In genomic region chr4:115980676-115981075, GRCm38 (mm10) we compare ENCODE assay signal across 10 mouse cellular contexts. TPM values are rescaled to one million over a fixed set of nuclear protein-coding genes. Genes with fewer than 3 reads are reported as not detected.
A peak's percentile ranks its signal among the peaks of the same experiment; 100 is the strongest.
DNase-seq lines count a peak whose midpoint lies in the region; ATAC-seq and TF ChIP-seq lines count a peak whose summit lies in the region.
"Had no signal": no experiment of that assay in that cellular context is flagged by ENCODE, and none has a peak within 500 bp of the region (broad histone marks: within the 10 kb centered on the region; RNA-seq: fewer than 3 reads in every experiment).

No protein-coding gene starts in this region.

- H3K9ac ChIP-seq in intestine, embryonic 14.5 days (ENCODE audit: low read length), result no peak overlapping the region
- no peak overlapping the region for H3K9ac ChIP-seq in intestine, embryonic 15.5 days
- H3K9ac ChIP-seq in midbrain, embryonic 13.5 days (replicated peaks), result no peak overlapping the region
- H3K9ac ChIP-seq: embryonic facial prominence, embryonic 12.5 days; neural tube, embryonic 12.5 days had no signal

- H3K27ac ChIP-seq in intestine, embryonic 14.5 days (ENCODE audit: low read depth), result no peak overlapping the region
- no peak overlapping the region for H3K27ac ChIP-seq in intestine, embryonic 15.5 days
- no peak overlapping the region for H3K27ac ChIP-seq in midbrain, embryonic 13.5 days
- H3K27ac ChIP-seq: embryonic facial prominence, embryonic 12.5 days; neural tube, embryonic 12.5 days had no signal

- no peak overlapping the region for H3K4me2 ChIP-seq in intestine, embryonic 14.5 days (ENCODE audit: low read length)
- H3K4me2 ChIP-seq in intestine, embryonic 15.5 days (replicated peaks), result no peak overlapping the region
- H3K4me2 ChIP-seq in midbrain, embryonic 13.5 days (replicated peaks), result no peak overlapping the region
- H3K4me2 ChIP-seq: embryonic facial prominence, embryonic 12.5 days; neural tube, embryonic 12.5 days had no signal

- intact Hi-C loops in left cerebral cortex, postnatal 25 days (cut with DNase I), result loop anchor here (1.0 kb wide), 2 partner anchors 77 to 249 kb away; no protein-coding TSS in a partner anchor

- H3K27me3 ChIP-seq in intestine, embryonic 14.5 days (replicated peaks; ENCODE audit: control insufficient read depth, insufficient read depth, low read length), result peaks cover 66% of the 10 kb centered on the region
- peaks cover 61% of the 10 kb centered on the region for H3K27me3 ChIP-seq in intestine, embryonic 15.5 days (replicated peaks)
- H3K27me3 ChIP-seq in midbrain, embryonic 13.5 days, result peaks cover 86% of the 10 kb centered on the region

- DNase-seq in intestine, embryonic 14.5 days (ENCODE audit: low spot score), result peak; percentile 88
- DNase-seq in brain, embryonic 14.5 days (ENCODE audit: low read depth), result peak; percentile 88
- peak; percentile 87 for DNase-seq in hindlimb bud, embryonic 11.5 days (ENCODE audit: extremely low spot score, low read depth, low spot score)
- peak; percentile 74 to 79 for DNase-seq in left cerebral cortex, postnatal 25 days (ENCODE audit: low spot score in 2 of 2)
- peak; percentile 22 to 68 for DNase-seq in spleen, postnatal 10 days (ENCODE audit: low spot score in 2 of 2)

- no peak for TF ChIP-seq POLR2A in brain, embryonic 14.5 days (IDR thresholded peaks at IDR 0.05; ENCODE audit: borderline replicate concordance, extremely low read depth, insufficient read depth, insufficient read length, poor library complexity, severe bottlenecking)

- TF ChIP-seq CTCF in brain, embryonic 14.5 days (IDR thresholded peaks at IDR 0.05; ENCODE audit: borderline replicate concordance, extremely low read depth, insufficient read depth, insufficient read length), result peak; percentile 96

- no peaks in the 10 kb centered on the region for H3K9me3 ChIP-seq in intestine, embryonic 14.5 days (ENCODE audit: control insufficient read depth, low read length)
- no peaks in the 10 kb centered on the region for H3K9me3 ChIP-seq in intestine, embryonic 15.5 days
- no peaks in the 10 kb centered on the region for H3K9me3 ChIP-seq in midbrain, embryonic 13.5 days
- H3K9me3 ChIP-seq: embryonic facial prominence, embryonic 12.5 days; neural tube, embryonic 12.5 days had no signal

- 2% methylated on average over 8 of the region's 8 CpGs for WGBS in intestine, embryonic 14.5 days
- under 1% methylated on average over 8 of the region's 8 CpGs for WGBS in intestine, embryonic 15.5 days
- 0% methylated on average over 8 of the region's 8 CpGs for WGBS in midbrain, embryonic 13.5 days

- H3K4me3 ChIP-seq in intestine, embryonic 14.5 days (ENCODE audit: low read depth, low read length), result no peak overlapping the region
- H3K4me3 ChIP-seq in intestine, embryonic 15.5 days (replicated peaks), result no peak overlapping the region
- no peak overlapping the region for H3K4me3 ChIP-seq in midbrain, embryonic 13.5 days (replicated peaks)
- H3K4me3 ChIP-seq: embryonic facial prominence, embryonic 12.5 days; neural tube, embryonic 12.5 days had no signal

- ATAC-seq in intestine, embryonic 14.5 days (replicated peaks; ENCODE audit: low FRiP score, low TSS enrichment, low read depth), result no peak; the same call in 1 of the 2 replicates
- no peak; the same call in 1 of the 2 replicates for ATAC-seq in intestine, embryonic 15.5 days
- peak; percentile 74; the same call in 1 of the 2 replicates for ATAC-seq in erythroblast, adult 5-6 weeks (replicated peaks; ENCODE audit: low FRiP score, poor library complexity, severe bottlenecking)
- peak; percentile 49; the same call in 1 of the 2 replicates for ATAC-seq in midbrain, embryonic 13.5 days

- no peaks in the 10 kb centered on the region for H3K36me3 ChIP-seq in intestine, embryonic 14.5 days (ENCODE audit: control insufficient read depth, insufficient read depth, low read length)
- H3K36me3 ChIP-seq in intestine, embryonic 15.5 days, result no peaks in the 10 kb centered on the region
- no peaks in the 10 kb centered on the region for H3K36me3 ChIP-seq in midbrain, embryonic 13.5 days
- H3K36me3 ChIP-seq: embryonic facial prominence, embryonic 12.5 days; neural tube, embryonic 12.5 days had no signal

- H3K4me1 ChIP-seq in intestine, embryonic 14.5 days (replicated peaks; ENCODE audit: control insufficient read depth, insufficient read depth, low read length), result no peaks in the 10 kb centered on the region
- H3K4me1 ChIP-seq in intestine, embryonic 15.5 days (replicated peaks), result peaks cover 7% of the 10 kb centered on the region
- H3K4me1 ChIP-seq in midbrain, embryonic 13.5 days (replicated peaks), result peaks cover 27% of the 10 kb centered on the region

RNA-seq across cellular contexts. Expression of gene Faah, which starts 37.0 kb away (rescaled TPM):
- polyA plus RNA-seq in intestine, embryonic 14.5 days (2014; fragmentation: Nextera tagmentation; extraction: Ambion mirVana), result 13.5 and 19.2 TPM in 2 replicates
- 48.2 and 57.6 TPM in 2 replicates for polyA plus RNA-seq in intestine, embryonic 15.5 days (2015; fragmentation: Nextera tagmentation; extraction: Ambion mirVana)
- 14.5 and 20.1 TPM in 2 replicates for polyA plus RNA-seq in brain, embryonic 14.5 days (2012; rRNA removed)
- 2.1 TPM in 1 of 2 replicates, not detected in the other for total RNA-seq in erythroblast, adult 5-6 weeks (2015; ENCODE audit: low replicate concordance)
- total RNA-seq in erythroblast, adult 5-6 weeks (2017; ENCODE audit: low replicate concordance), result 1.3 TPM in 1 of 2 replicates, not detected in the other
- 10 to 100 TPM; 88.4 to 89.8 TPM for total RNA-seq in left cerebral cortex, postnatal 25 days (2021)
- polyA plus RNA-seq in midbrain, embryonic 13.5 days (2015; fragmentation: Nextera tagmentation; extraction: Ambion mirVana), result 9.5 and 11.3 TPM in 2 replicates

RNA-seq across cellular contexts. Expression of gene Dmbx1, which starts 41.0 kb away (rescaled TPM):
- 0.07 TPM in 1 of 2 replicates, not detected in the other for polyA plus RNA-seq in intestine, embryonic 14.5 days (2014; fragmentation: Nextera tagmentation; extraction: Ambion mirVana)
- polyA plus RNA-seq in intestine, embryonic 15.5 days (2015; fragmentation: Nextera tagmentation; extraction: Ambion mirVana), result not detected in 2 replicates
- 4.8 and 9.5 TPM in 2 replicates for polyA plus RNA-seq in brain, embryonic 14.5 days (2012; rRNA removed)
- total RNA-seq in erythroblast, adult 5-6 weeks (2015; ENCODE audit: low replicate concordance), result not detected in 2 replicates
- total RNA-seq in erythroblast, adult 5-6 weeks (2017; ENCODE audit: low replicate concordance), result not detected in 2 replicates
- not detected for total RNA-seq in left cerebral cortex, postnatal 25 days (2021)
- polyA plus RNA-seq in midbrain, embryonic 13.5 days (2015; fragmentation: Nextera tagmentation; extraction: Ambion mirVana), result 10.9 and 11.7 TPM in 2 replicates

Comparison
In these comparisons a context has a peak if more than half of its experiments do, and no peak if none do; other contexts are left out.
1. ATAC-seq: peak in erythroblast, adult 5-6 weeks (single experiment) and midbrain, embryonic 13.5 days (single experiment); none in intestine, embryonic 14.5 days (single experiment) and intestine, embryonic 15.5 days (single experiment).
2. Peak in every context shown above with its lines, with median percentiles within 50 percentile points of each other: DNase-seq.